Mouse (Mus musculus): ENCODE data around the gene Leng8. TPM values are rescaled to one million over a fixed set of nuclear protein-coding genes. Genes with fewer than 3 reads are reported as not detected.

Leng8 gene
- 158 and 341 TPM in 2 replicates for polyA plus RNA-seq (2012; rRNA removed; ENCODE audit: low replicate concordance)

GRCm38 (mm10) chr7:4136771-4137531 is at the start of gene Leng8:
Gene Leng8 (plus strand): TSS chr7:4137039.

GRCm38 (mm10) chr7:4119344-4119902 is 17.4 kb upstream of the Leng8 start, which contains the start of gene Ttyh1:
Gene Ttyh1 (plus strand): TSS chr7:4119408.

GRCm38 (mm10) chr7:4150059-4150541 is 13.3 kb downstream of the Leng8 start, which contains the start of gene Leng9:
Gene Leng9 (minus strand): TSS chr7:4150374.

GRCm38 (mm10) chr7:4164090-4164910 is 27.5 kb downstream of the Leng8 start, which contains the start of gene Cdc42ep5:
Gene Cdc42ep5 (minus strand): TSS chr7:4164860.

Other genes starting within 250 kb of the Leng8 start
- 0.43 TPM in 1 of 2 replicates, not detected in the other for gene Gm14548, start 238.9 kb upstream of the Leng8 start, polyA plus RNA-seq (2012; rRNA removed; ENCODE audit: low replicate concordance)
- gene Lilra6, start 221.5 kb upstream of the Leng8 start, polyA plus RNA-seq (2012; rRNA removed; ENCODE audit: low replicate concordance) = 0.34 and 1.3 TPM in 2 replicates
- gene Lair1, start 73.8 kb upstream of the Leng8 start, polyA plus RNA-seq (2012; rRNA removed; ENCODE audit: low replicate concordance) = 1.9 and 6.2 TPM in 2 replicates
- gene Ttyh1, start 17.6 kb upstream of the Leng8 start, polyA plus RNA-seq (2012; rRNA removed; ENCODE audit: low replicate concordance) = 23.3 and 26.6 TPM in 2 replicates
- 26.3 and 80.3 TPM in 2 replicates for gene Leng9, start 13.3 kb downstream of the Leng8 start, polyA plus RNA-seq (2012; rRNA removed; ENCODE audit: low replicate concordance)
- 500 and 679 TPM in 2 replicates for gene Cdc42ep5, start 27.8 kb downstream of the Leng8 start, polyA plus RNA-seq (2012; rRNA removed; ENCODE audit: low replicate concordance)
- 0.06 and 0.07 TPM in 2 replicates for gene Lilra5, start 100.7 kb downstream of the Leng8 start, polyA plus RNA-seq (2012; rRNA removed; ENCODE audit: low replicate concordance)
- gene Ncr1, start 200.7 kb downstream of the Leng8 start, polyA plus RNA-seq (2012; rRNA removed; ENCODE audit: low replicate concordance) = 0.07 TPM in 1 of 2 replicates, not detected in the other

Measured in duodenum, adult 2 months (tissue).